Mouse (Mus musculus) right cerebral cortex, adult 18-20 months (tissue): Measurements from ENCODE around the gene Elmod3.
A peak's percentile ranks its signal among the peaks of the same experiment; 100 is the strongest.

Experiments
- DNase-seq: peaks from one replicate; pipeline ENCODE4 v3.0.0; 2022; ENCODE audit warnings: mixed read lengths

The Elmod3 gene

DNA sequence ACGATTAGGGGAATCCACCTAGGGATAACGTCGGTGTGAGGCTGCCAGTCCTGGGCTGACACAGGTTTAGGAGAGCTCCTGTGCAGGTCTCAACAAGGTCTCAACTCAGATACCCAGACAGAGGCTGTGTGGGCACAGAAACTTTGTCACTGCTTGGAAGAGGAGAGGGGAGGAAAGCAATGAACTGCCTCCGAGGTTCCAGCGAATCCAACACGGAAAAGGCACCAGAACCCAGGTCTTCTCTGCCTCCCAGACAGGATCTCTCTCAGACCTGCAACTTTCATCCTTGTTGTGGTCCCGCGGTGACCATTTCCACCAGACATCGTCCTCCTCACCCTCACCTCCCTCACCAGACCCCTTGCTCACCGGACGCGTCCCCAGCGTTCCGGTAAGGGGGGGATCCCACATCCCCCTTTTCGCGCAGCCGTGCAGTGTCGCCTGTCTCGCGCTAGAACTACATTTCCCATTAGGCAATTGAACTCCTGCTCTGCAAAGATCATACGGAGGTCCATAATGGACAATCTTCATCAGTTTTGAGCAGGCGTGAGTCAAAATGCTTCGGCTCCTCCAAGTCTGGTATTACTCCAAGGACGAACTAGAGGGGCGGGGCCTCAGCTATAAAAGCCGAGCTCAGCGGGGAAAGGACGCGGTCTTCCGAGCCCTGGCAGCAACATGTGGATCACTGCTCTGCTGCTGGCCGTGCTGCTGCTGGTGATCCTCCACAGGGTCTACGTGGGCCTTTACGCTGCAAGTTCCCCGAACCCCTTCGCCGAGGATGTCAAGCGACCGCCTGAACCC is at the start of gene Elmod3, which contains the start of gene Retsat:
Elmod3 (minus strand) TSS at position 458 of the 798 bp plus-strand sequence.
Retsat (plus strand) TSS at position 520 of the 798 bp plus-strand sequence.
- DNase-seq, result peak; percentile 94

DNA sequence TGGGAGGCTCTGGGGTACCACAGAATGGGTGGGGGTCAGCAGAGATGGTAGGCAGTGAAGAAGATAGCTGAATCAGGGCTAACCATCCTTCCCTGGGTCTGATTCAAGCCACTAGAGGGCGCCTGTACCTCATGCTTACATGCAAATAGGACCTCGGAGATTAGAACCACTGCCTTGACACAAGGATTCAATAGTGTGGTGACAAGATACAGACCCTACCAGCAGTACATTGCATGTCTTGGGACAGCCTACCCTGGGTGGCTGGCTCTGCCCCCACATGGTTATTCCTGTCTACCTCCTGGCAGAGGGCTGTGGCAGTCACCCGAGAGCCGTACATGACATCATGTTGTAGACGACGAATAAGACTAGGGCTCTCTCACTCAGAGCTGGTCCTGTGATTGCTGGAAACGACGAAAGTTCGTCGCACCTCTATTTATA is 49.2 kb upstream of the Elmod3 start:
- peak; percentile 66 for DNase-seq

GRCm38 (mm10) chr6:72645364-72645763 is 47.2 kb upstream of the Elmod3 start:
- no peak for DNase-seq

DNA sequence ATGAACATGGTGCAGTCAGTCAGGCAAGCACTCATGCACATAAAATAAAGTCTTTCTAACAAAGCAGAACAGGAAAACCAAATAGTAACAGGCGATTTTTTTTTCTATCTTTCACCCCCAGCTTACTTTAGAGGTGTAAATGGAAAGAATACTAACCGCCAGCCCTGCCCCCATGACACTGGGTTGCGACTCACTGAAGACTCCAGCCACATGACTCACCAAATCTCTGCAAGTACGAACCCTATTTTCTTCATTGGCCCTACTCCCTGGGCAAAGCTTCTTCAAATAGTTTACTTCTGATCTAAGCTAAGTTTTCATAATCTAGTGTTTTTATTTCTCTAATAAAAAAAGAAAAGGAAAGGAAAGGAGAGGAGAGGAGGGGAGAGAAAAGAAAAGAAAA is 46.4 kb upstream of the Elmod3 start:
- no peak for DNase-seq

- DNase-seq, result no peak
Measured at GRCm38 (mm10) chr6:72641218-72641954, 43.2 kb upstream of the Elmod3 start.

DNA sequence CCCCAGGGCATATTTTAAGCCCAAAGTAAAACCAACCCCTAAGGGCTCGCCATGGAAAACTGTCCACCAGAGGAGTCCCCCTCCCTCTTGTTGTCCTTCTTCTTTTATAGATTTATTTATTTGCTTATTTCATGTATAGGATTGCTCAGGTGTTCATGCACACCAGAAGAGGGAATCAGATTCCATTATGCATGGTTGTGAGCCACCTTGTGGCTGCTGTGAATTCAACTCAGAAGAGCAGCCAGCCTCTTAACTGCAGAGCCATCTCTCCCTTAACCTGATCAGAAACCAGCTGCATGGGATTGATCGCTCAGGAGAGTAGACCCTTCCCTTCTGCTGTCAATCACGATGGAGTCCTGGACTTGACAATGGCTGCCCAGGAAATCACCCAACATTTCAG is 38.7 kb upstream of the Elmod3 start:
- no peak for DNase-seq

GRCm38 (mm10) chr6:72635760-72636431 is 37.7 kb upstream of the Elmod3 start:
- peak; percentile 35 for DNase-seq

DNA sequence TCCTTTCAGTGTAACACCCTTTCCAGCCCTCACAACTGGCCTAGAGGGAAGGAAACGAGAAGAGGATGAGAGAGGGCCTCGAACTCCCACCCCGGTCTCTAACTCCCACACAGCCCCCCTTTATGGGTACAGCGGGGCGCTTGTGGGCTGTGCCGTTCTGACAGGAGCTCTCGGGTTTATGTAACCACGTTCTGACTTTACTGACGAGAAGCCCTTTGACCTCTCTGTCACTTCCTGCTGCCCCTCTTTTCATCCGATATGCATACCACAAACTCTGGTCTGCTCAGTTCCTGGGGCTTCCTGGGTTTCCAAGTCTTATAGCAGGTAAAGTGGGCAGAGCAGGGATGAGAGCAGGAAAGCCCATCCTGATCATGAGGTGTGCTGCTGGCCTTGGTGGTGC is 36.1 kb upstream of the Elmod3 start:
- DNase-seq, result no peak

- no peak for DNase-seq
Measured at GRCm38 (mm10) chr6:72631700-72632099, 33.5 kb upstream of the Elmod3 start.

DNA sequence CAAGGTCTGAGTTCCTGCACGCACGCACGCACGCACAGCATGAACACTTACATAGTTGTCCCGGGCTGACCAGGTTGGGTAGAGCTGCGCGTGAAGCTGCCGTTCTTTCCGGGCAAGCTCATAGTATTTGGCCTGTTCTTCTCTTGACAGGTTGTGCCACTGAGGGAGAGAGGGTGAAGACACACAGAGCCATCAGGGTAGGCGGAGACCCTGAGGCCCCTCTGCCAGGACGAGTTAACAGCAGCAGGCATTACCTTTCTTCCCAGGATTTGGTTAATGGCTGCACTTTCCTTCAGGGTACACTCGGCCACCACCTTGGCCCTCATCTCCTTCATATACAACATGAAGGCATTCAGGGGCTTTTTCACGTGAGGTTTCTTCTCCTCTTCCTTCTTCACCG is 32.7 kb upstream of the Elmod3 start:
- DNase-seq, result no peak

- DNase-seq, result no peak
Measured at GRCm38 (mm10) chr6:72630370-72630769, 32.2 kb upstream of the Elmod3 start.

GRCm38 (mm10) chr6:72627276-72627675 is 29.1 kb upstream of the Elmod3 start:
- no peak for DNase-seq

- no peak for DNase-seq
Measured at GRCm38 (mm10) chr6:72626391-72626790, 28.2 kb upstream of the Elmod3 start.

DNA sequence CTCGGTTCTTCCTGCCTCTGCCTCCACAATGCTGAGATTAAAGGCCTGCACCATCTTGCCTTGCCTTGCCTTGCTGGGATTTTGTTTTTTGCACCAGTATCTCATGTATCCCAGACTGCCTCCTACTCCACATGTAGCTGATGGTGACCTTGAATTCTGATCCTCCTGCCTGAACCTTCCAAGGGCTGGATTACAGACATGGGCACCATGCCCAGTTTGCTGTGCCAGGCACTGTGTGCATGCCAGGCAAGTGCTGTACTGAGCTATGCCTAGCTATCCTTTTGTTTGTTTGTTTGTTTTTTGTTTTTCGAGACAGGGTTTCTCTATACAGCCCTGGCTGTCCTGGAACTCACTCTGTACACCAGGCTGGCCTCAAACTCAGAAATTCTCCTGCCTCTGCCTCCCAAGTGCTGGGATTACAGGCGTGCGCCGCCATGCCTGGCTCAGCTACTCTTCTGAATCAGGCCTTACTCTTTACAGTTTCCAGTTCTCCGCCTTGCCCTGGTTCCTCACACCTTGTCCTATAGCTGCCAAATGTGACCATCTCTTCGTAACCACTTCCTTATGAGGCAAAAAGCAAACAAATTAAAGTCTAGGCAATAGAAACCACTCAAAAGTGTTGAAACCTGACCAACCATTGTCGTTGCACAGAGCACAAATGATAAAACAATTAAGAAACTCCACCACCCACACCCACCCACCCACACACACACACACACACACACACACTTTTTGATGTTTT is 25.6 kb upstream of the Elmod3 start:
- DNase-seq, result no peak

- DNase-seq, result no peak
Measured at GRCm38 (mm10) chr6:72622917-72623316, 24.7 kb upstream of the Elmod3 start.

GRCm38 (mm10) chr6:72620920-72621319 is 22.7 kb upstream of the Elmod3 start:
- no peak for DNase-seq

GRCm38 (mm10) chr6:72619734-72620532 is 21.7 kb upstream of the Elmod3 start:
- DNase-seq, result no peak

- peak; percentile 96 for DNase-seq
Measured at GRCm38 (mm10) chr6:72616643-72617288, 18.6 kb upstream of the Elmod3 start, which contains the start of gene Tgoln1. Gene Tgoln1 (minus strand): TSS chr6:72617000.

DNA sequence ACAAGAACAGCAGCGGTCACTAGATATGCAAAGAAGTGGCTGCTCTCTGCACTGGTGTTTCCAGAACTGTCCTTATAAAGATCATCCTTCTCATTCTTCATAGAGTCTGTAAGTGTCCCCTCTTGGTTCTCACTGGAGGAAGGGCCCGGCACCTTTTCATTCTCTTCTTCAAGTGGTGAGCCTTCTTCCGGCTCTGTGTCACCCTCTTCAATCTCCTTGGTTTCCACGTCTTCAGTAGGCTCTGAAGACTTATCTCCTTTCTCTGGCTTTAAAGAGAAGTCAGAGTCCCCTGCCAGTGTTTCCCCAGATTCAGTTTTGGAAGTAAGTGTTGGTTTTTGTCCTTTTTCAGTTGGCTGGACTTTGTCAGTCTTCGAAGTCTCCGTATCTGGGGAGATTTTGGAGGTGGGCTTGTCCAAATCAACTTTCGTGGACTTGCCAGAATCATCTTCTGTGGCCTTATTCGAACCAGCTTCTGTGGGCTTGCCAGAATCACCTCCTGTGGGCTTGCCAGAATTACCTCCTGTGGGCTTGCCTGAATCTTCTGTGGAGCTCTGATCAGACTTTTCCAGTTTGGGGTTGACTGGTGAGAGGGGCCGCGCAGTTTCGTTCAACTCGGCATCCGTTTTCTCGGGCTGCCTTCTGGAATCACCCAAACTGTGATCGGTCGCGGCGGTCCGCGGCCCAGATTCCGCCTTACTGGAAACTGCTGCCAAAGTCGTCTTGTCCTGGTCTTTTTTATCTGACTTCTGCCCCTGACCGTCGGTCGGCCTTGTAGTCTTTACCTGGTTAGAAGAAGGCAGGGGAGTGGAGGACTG is 17.6 kb upstream of the Elmod3 start:
- no peak for DNase-seq

DNA sequence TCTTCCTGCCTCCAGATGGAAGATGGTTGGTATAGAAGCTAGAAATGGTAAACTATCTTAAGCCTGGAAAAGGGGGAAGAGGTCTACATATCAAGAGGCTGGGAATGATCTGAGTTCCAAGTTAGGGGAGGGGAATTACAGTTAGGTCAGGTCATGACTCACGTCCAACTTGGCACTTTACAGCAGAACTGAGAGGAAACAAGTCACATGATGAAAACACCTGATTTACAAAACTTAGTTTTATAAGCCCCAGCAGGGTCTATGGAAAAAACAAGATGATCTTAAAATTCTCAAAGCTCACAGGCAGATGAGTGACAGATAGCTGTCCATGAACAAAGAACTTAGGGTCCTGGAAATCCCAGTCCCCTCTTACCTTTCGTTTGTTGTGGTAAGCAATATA is 16.9 kb upstream of the Elmod3 start:
- no peak for DNase-seq
